8 mouse cellular contexts compared by ENCODE assay signal in the genomic region with DNA sequence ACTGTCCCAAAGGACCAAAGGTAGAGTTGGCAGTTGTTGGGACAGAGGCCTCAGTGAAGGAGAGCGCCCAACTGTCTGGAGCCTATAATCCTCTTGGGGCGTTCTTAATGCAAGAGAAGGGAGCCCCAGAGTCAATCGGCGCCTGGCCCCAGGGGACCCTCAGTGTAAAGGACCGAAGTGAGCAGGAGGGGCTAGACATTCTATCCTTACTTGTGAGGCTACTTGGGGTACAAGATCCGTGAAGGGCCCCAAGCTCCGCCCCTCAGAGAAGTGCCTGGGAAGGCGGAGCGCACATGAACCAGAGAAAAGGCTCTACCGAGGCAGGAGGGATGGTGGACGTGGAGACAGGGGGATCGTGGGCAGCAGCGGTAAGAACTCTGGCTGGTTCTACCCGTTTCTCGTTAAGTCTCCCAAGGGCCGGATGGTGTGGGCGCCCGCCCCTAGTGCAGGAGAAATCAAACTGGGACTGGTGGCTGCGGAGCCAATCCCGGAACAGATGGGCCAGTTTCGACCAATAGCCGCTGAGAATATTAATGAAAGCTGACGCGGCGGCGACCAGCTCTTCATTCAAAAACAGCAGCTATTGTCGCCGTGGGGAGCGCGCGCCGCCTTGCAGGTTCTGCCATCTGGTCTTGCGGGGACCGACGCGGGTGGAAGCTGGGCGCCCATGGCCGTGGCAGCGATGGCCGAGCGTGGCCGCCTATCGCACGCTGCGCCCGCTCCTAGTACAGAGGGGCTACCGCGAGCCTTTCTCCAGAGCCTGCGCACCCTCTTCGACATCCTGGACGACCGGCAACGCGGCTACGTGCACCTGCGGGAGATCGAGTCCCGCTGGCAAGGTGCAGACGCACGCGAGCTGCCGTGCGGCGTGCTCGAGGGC. TPM values are rescaled to one million over a fixed set of nuclear protein-coding genes. Genes with fewer than 3 reads are reported as not detected.
DNase-seq lines count a peak whose midpoint lies in the region; ATAC-seq and TF ChIP-seq lines count a peak whose summit lies in the region.

A gene (plus strand): TSS at position 558 of the 880 bp plus-strand sequence.

- intact Hi-C loops in heart, postnatal 14 days (cut with DNase I): no loop called here

- peaks cover 78% of the 10 kb centered on the region for H3K4me1 ChIP-seq in G1E (ENCODE audit: insufficient read depth, low read depth, low read length)
- peaks cover 10% of the 10 kb centered on the region for H3K4me1 ChIP-seq in forebrain, embryonic 14.5 days (ENCODE audit: control insufficient read depth, insufficient read depth, low read length)
- peaks cover 47% of the 10 kb centered on the region for H3K4me1 ChIP-seq in liver, embryonic 16.5 days (ENCODE audit: control insufficient read depth, low read depth, low read length)
- H3K4me1 ChIP-seq in neural tube, embryonic 12.5 days: peaks cover 23% of the 10 kb centered on the region
- H3K4me1 ChIP-seq in stomach, postnatal 0 days (replicated peaks; ENCODE audit: control insufficient read depth, insufficient read depth): peaks cover 11% of the 10 kb centered on the region

- peak; percentile 99 for DNase-seq in G1E (ENCODE audit: low spot score)
- peak; percentile 81 for DNase-seq in cerebellum, adult 11 months
- DNase-seq in forebrain, embryonic 14.5 days (ENCODE audit: low spot score): peak; percentile 96
- peak; percentile 81 to 84 for DNase-seq in heart, postnatal 14 days
- no peak for DNase-seq in large intestine, adult 2 months (ENCODE audit: low read depth, low spot score)
- DNase-seq in stomach, postnatal 0 days (ENCODE audit: low spot score): peak; percentile 90

- WGBS in forebrain, embryonic 14.5 days: 1% methylated on average over 65 of the region's 65 CpGs
- 2% methylated on average over 65 of the region's 65 CpGs for WGBS in large intestine, adult 2 months
- 1% methylated on average over 65 of the region's 65 CpGs for WGBS in liver, embryonic 16.5 days (ENCODE audit: insufficient replicate concordance)
- WGBS in neural tube, embryonic 12.5 days: 1% methylated on average over 65 of the region's 65 CpGs
- under 1% methylated on average over 65 of the region's 65 CpGs for WGBS in stomach, postnatal 0 days

- no peaks in the 10 kb centered on the region for H3K27me3 ChIP-seq in G1E (ENCODE audit: insufficient read depth, low read length)
- H3K27me3 ChIP-seq in forebrain, embryonic 14.5 days (replicated peaks; ENCODE audit: control insufficient read depth, insufficient read depth, low read length): no peaks in the 10 kb centered on the region
- peaks cover 4% of the 10 kb centered on the region; the same call in 1 of the 2 replicates for H3K27me3 ChIP-seq in liver, embryonic 16.5 days (ENCODE audit: control insufficient read depth, insufficient read depth, low read depth, low read length)
- no peaks in the 10 kb centered on the region; the same call in 1 of the 2 replicates for H3K27me3 ChIP-seq in neural tube, embryonic 12.5 days (replicated peaks)
- no peaks in the 10 kb centered on the region for H3K27me3 ChIP-seq in stomach, postnatal 0 days (ENCODE audit: control insufficient read depth, insufficient read depth, low read length)

- no peak for TF ChIP-seq EP300 in stomach, postnatal 0 days (optimal IDR thresholded peaks at IDR 0.05)

- H3K4me3 ChIP-seq in G1E (ENCODE audit: low read depth, low read length): peak within 1 kb of the TSS; percentile 99
- H3K4me3 ChIP-seq in forebrain, embryonic 14.5 days (ENCODE audit: low read depth, low read length): peak within 1 kb of the TSS; percentile 71
- peak within 1 kb of the TSS; percentile 85 for H3K4me3 ChIP-seq in liver, embryonic 16.5 days (ENCODE audit: low read depth, low read length)
- H3K4me3 ChIP-seq in neural tube, embryonic 12.5 days: peak within 1 kb of the TSS; percentile 68
- peak within 1 kb of the TSS; percentile 66 for H3K4me3 ChIP-seq in stomach, postnatal 0 days (ENCODE audit: low read depth, low read length)

- peak within 1 kb of the TSS; percentile 92 for H3K4me2 ChIP-seq in forebrain, embryonic 14.5 days (ENCODE audit: low read length)
- peak within 1 kb of the TSS; percentile 92 for H3K4me2 ChIP-seq in liver, embryonic 16.5 days (ENCODE audit: low read depth, low read length)
- peak within 1 kb of the TSS; percentile 96 for H3K4me2 ChIP-seq in neural tube, embryonic 12.5 days (replicated peaks)
- peak within 1 kb of the TSS; percentile 99 for H3K4me2 ChIP-seq in stomach, postnatal 0 days (replicated peaks; ENCODE audit: low read depth)

- H3K9me3 ChIP-seq in G1E (replicated peaks): no peaks in the 10 kb centered on the region
- H3K9me3 ChIP-seq in forebrain, embryonic 14.5 days (replicated peaks; ENCODE audit: control insufficient read depth, low read length): no peaks in the 10 kb centered on the region
- H3K9me3 ChIP-seq in liver, embryonic 16.5 days (replicated peaks; ENCODE audit: control insufficient read depth, low read length): no peaks in the 10 kb centered on the region
- H3K9me3 ChIP-seq in neural tube, embryonic 12.5 days: no peaks in the 10 kb centered on the region
- H3K9me3 ChIP-seq in stomach, postnatal 0 days (ENCODE audit: control insufficient read depth, low read length): no peaks in the 10 kb centered on the region

- peak within 1 kb of the TSS; percentile 61; the same call in 1 of the 2 replicates for H3K27ac ChIP-seq in forebrain, embryonic 14.5 days (ENCODE audit: low read depth, low read length)
- peak within 1 kb of the TSS; percentile 58 for H3K27ac ChIP-seq in liver, embryonic 16.5 days (ENCODE audit: low read length)
- peak within 1 kb of the TSS; percentile 53; the same call in 1 of the 2 replicates for H3K27ac ChIP-seq in neural tube, embryonic 12.5 days
- H3K27ac ChIP-seq in stomach, postnatal 0 days (replicated peaks): peak within 1 kb of the TSS; percentile 35; the same call in 1 of the 2 replicates

- peak; percentile 80 for ATAC-seq in G1E (ENCODE audit: extremely low read depth, insufficient number of reproducible peaks, low FRiP score, poor library complexity, severe bottlenecking)
- ATAC-seq in forebrain, embryonic 14.5 days: peak; percentile 96
- ATAC-seq in liver, embryonic 16.5 days (ENCODE audit: low read depth): peak; percentile 88
- ATAC-seq in neural tube, embryonic 12.5 days (ENCODE audit: low FRiP score, low read depth): peak; percentile 94
- peak; percentile 83 for ATAC-seq in stomach, postnatal 0 days (ENCODE audit: low FRiP score, low TSS enrichment)

- TF ChIP-seq CTCF in G1E (IDR thresholded peaks at IDR 0.05; ENCODE audit: low read depth, low read length): no peak
- TF ChIP-seq CTCF in stomach, postnatal 0 days (IDR thresholded peaks at IDR 0.05; ENCODE audit: low read depth): no peak

- peak within 1 kb of the TSS; percentile 79 for H3K9ac ChIP-seq in forebrain, embryonic 14.5 days (ENCODE audit: low read length)
- H3K9ac ChIP-seq in liver, embryonic 16.5 days (ENCODE audit: low read depth, low read length): peak within 1 kb of the TSS; percentile 83
- H3K9ac ChIP-seq in neural tube, embryonic 12.5 days: peak within 1 kb of the TSS; percentile 74
- peak within 1 kb of the TSS; percentile 64 for H3K9ac ChIP-seq in stomach, postnatal 0 days (ENCODE audit: low read length)

- H3K36me3 ChIP-seq in G1E (replicated peaks): peaks cover 39% of the 10 kb centered on the region
- peaks cover 14% of the 10 kb centered on the region for H3K36me3 ChIP-seq in forebrain, embryonic 14.5 days (ENCODE audit: control insufficient read depth, insufficient read depth, low read length)
- H3K36me3 ChIP-seq in liver, embryonic 16.5 days (ENCODE audit: control insufficient read depth, insufficient read depth): peaks cover 10% of the 10 kb centered on the region
- peaks cover 14% of the 10 kb centered on the region for H3K36me3 ChIP-seq in neural tube, embryonic 12.5 days
- no peaks in the 10 kb centered on the region for H3K36me3 ChIP-seq in stomach, postnatal 0 days (ENCODE audit: control insufficient read depth, insufficient read depth, low read length)

RNA-seq across cellular contexts. Expression of the gene that starts here (rescaled TPM):
- total RNA-seq in G1E (2014; fragmentation: Nextera tagmentation): 9.9 and 14.4 TPM in 2 replicates
- 20.6 and 28.1 TPM in 2 replicates for total RNA-seq in G1E (2017)
- 108 and 129 TPM in 2 replicates for polyA plus RNA-seq in G1E (2012)
- 27.8 and 28.9 TPM in 2 replicates for polyA plus RNA-seq in forebrain, embryonic 14.5 days (2014; fragmentation: Nextera tagmentation; extraction: Ambion mirVana)
- total RNA-seq in heart, postnatal 14 days (2021): 1 to 10 TPM in 1 of 2 experiments, under 1 TPM in 1; 0.88 to 1.5 TPM
- 26.0 and 26.7 TPM in 2 replicates for polyA plus RNA-seq in large intestine, adult 2 months (2012; rRNA removed)
- polyA plus RNA-seq in liver, embryonic 16.5 days (2015; fragmentation: Nextera tagmentation; extraction: Ambion mirVana): 14.7 and 16.2 TPM in 2 replicates
- polyA plus RNA-seq in neural tube, embryonic 12.5 days (2016; fragmentation: Nextera tagmentation; extraction: Ambion mirVana): 38.1 and 39.5 TPM in 2 replicates
- 14.1 and 16.6 TPM in 2 replicates for polyA plus RNA-seq in stomach, postnatal 0 days (2015; fragmentation: Nextera tagmentation; extraction: Ambion mirVana)

Comparison
In these comparisons a context has a peak if more than half of its experiments do, and no peak if none do; other contexts are left out.
1. RNA of the gene that starts here (total RNA-seq): 9.9 to 28.1 TPM in G1E; 0.88 to 1.5 TPM in heart, postnatal 14 days; every median in the first group is over 4 times any median in the second.
2. Peak in every context shown above with its lines, with median percentiles within 50 percentile points of each other: ATAC-seq, H3K4me3 ChIP-seq, H3K27ac ChIP-seq, H3K4me2 ChIP-seq and H3K9ac ChIP-seq.